Comparison of ENCODE assay signal across 9 mouse cellular contexts in the genomic region with DNA sequence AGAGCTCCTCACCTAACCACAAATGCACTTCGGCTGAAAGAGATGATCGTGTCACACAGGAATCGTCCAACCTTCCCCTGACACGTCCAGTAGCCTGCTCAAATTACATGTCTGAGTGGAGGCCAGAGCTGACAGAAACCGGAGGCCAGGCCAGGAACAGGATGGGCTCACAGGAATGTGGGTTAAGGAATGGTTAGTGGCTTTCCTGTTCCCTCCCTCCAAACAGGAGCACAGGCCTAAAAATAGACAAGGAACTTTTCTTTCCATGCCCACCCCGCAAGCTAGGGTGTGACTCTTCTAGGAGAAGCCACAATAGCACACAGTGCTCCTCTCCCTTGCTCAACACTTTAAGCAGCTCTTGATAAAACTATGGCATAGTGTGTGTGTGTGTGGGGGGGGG.
DNase-seq lines count a peak whose midpoint lies in the region; ATAC-seq and TF ChIP-seq lines count a peak whose summit lies in the region.
"Had no signal": no experiment of that assay in that cellular context is flagged by ENCODE, and none has a peak within 500 bp of the region (broad histone marks: within the 10 kb centered on the region; RNA-seq: fewer than 3 reads in every experiment).

No protein-coding gene starts in this region.

- no peak for TF ChIP-seq CTCF in C2C12 (IDR thresholded peaks at IDR 0.05; ENCODE audit: control insufficient read depth, insufficient read depth, insufficient read length)

- H3K36me3 ChIP-seq in C2C12 (ENCODE audit: control insufficient read depth, insufficient read depth), result peaks cover 32% of the 10 kb centered on the region
- H3K36me3 ChIP-seq in embryonic facial prominence, embryonic 10.5 days (replicated peaks), result peaks cover 23% of the 10 kb centered on the region
- peaks cover 38% of the 10 kb centered on the region for H3K36me3 ChIP-seq in heart, embryonic 13.5 days
- peaks cover 10% of the 10 kb centered on the region; the same call in 1 of the 2 replicates for H3K36me3 ChIP-seq in limb, embryonic 15.5 days

- H3K79me3 ChIP-seq in C2C12 (ENCODE audit: low read depth), result no peaks in the 10 kb centered on the region

- peak overlapping the region; percentile 33 for H3K4me2 ChIP-seq in heart, embryonic 13.5 days
- H3K4me2 ChIP-seq in limb, embryonic 15.5 days, result no peak overlapping the region
- H3K4me2 ChIP-seq: embryonic facial prominence, embryonic 12.5 days had no signal

- no peak overlapping the region for H3ac ChIP-seq in C2C12 (ENCODE audit: control insufficient read depth, insufficient read length, low read depth)

- H3K9me3 ChIP-seq in embryonic facial prominence, embryonic 10.5 days, result no peaks in the 10 kb centered on the region
- H3K9me3 ChIP-seq in heart, embryonic 13.5 days, result no peaks in the 10 kb centered on the region
- no peaks in the 10 kb centered on the region for H3K9me3 ChIP-seq in limb, embryonic 15.5 days
- H3K9me3 ChIP-seq: embryonic facial prominence, embryonic 12.5 days had no signal

- peak; percentile 68; the same call in 1 of the 2 replicates for ATAC-seq in heart, embryonic 13.5 days (ENCODE audit: extremely low read depth, insufficient number of reproducible peaks, low FRiP score, low TSS enrichment)
- ATAC-seq in limb, embryonic 15.5 days (ENCODE audit: insufficient number of reproducible peaks, low FRiP score, low TSS enrichment, low read depth), result peak; percentile 74

- peak; percentile 51 for DNase-seq in embryonic facial prominence, embryonic 10.5 days (ENCODE audit: low spot score)
- DNase-seq in layer of hippocampus, adult 9-10 months (ENCODE audit: low spot score), result no peak
- DNase-seq in testis, postnatal 14 days (ENCODE audit: low spot score), result no peak
- DNase-seq in cerebellum, adult 8-10 months, result no peak
- DNase-seq in layer of hippocampus, adult 9-11 months, result no peak

- H3K4me3 ChIP-seq in C2C12 (ENCODE audit: insufficient read depth, poor library complexity, severe bottlenecking), result no peak overlapping the region
- no peak overlapping the region for H3K4me3 ChIP-seq in embryonic facial prominence, embryonic 10.5 days
- no peak overlapping the region for H3K4me3 ChIP-seq in heart, embryonic 13.5 days
- H3K4me3 ChIP-seq in limb, embryonic 15.5 days, result no peak overlapping the region
- H3K4me3 ChIP-seq: embryonic facial prominence, embryonic 12.5 days had no signal

- WGBS in embryonic facial prominence, embryonic 10.5 days, result 24% methylated on average over 6 of the region's 6 CpGs
- 6% methylated on average over 6 of the region's 6 CpGs for WGBS in heart, embryonic 13.5 days
- WGBS in limb, embryonic 15.5 days, result 11% methylated on average over 6 of the region's 6 CpGs

- H3K79me2 ChIP-seq in C2C12 (ENCODE audit: control insufficient read depth, insufficient read depth), result no peaks in the 10 kb centered on the region

- H3K4me1 ChIP-seq in embryonic facial prominence, embryonic 10.5 days, result peaks cover 6% of the 10 kb centered on the region
- peaks cover 15% of the 10 kb centered on the region for H3K4me1 ChIP-seq in heart, embryonic 13.5 days
- H3K4me1 ChIP-seq in limb, embryonic 15.5 days, result 0 out of 2 replicates have a peak, but pooled peaks cover 2% of the 10 kb centered on the region

- H3K27me3 ChIP-seq in C2C12 (ENCODE audit: control insufficient read depth, insufficient read depth, insufficient read length), result no peaks in the 10 kb centered on the region
- H3K27me3 ChIP-seq in embryonic facial prominence, embryonic 10.5 days (replicated peaks; ENCODE audit: low read depth, poor library complexity, severe bottlenecking), result no peaks in the 10 kb centered on the region
- no peaks in the 10 kb centered on the region for H3K27me3 ChIP-seq in heart, embryonic 13.5 days (replicated peaks)
- no peaks in the 10 kb centered on the region for H3K27me3 ChIP-seq in limb, embryonic 15.5 days
- H3K27me3 ChIP-seq: embryonic facial prominence, embryonic 12.5 days had no signal

- H3K27ac ChIP-seq in embryonic facial prominence, embryonic 10.5 days (replicated peaks), result no peak overlapping the region
- peak overlapping the region; percentile 88 for H3K27ac ChIP-seq in heart, embryonic 13.5 days (replicated peaks)
- H3K27ac ChIP-seq in limb, embryonic 15.5 days, result no peak overlapping the region
- H3K27ac ChIP-seq: embryonic facial prominence, embryonic 12.5 days had no signal

- no peak overlapping the region for H3K9ac ChIP-seq in heart, embryonic 13.5 days
- no peak overlapping the region for H3K9ac ChIP-seq in limb, embryonic 15.5 days
- H3K9ac ChIP-seq: embryonic facial prominence, embryonic 12.5 days had no signal

TF ChIP-seq in C2C12, 6 proteins besides CTCF, POLR2A, EP300 and RAD21:
- TF ChIP-seq FOSL1 (IDR thresholded peaks at IDR 0.05; ENCODE audit: insufficient read depth, low read length, poor library complexity, severe bottlenecking) (no peak), MYOD1 (IDR thresholded peaks at IDR 0.05; ENCODE audit: control insufficient read depth, insufficient read length, low read depth) (no peak), MAX (IDR thresholded peaks at IDR 0.05) (peak; percentile 41)
TF ChIP-seq in C2C12: peak in this region for 1.
